30 mouse cellular contexts compared by ENCODE assay signal in genomic region chr7:142421826-142422225, GRCm38 (mm10). TPM values are rescaled to one million over a fixed set of nuclear protein-coding genes. Genes with fewer than 3 reads are reported as not detected.
A peak's percentile ranks its signal among the peaks of the same experiment; 100 is the strongest.
DNase-seq lines count a peak whose midpoint lies in the region; ATAC-seq and TF ChIP-seq lines count a peak whose summit lies in the region.
"Had no signal": no experiment of that assay in that cellular context is flagged by ENCODE, and none has a peak within 500 bp of the region (broad histone marks: within the 10 kb centered on the region; RNA-seq: fewer than 3 reads in every experiment).

No protein-coding gene starts in this region.

- 0 out of 2 replicates have a peak, but pooled peaks cover 7% of the 10 kb centered on the region for H3K4me1 ChIP-seq in liver, embryonic 11.5 days (replicated peaks; ENCODE audit: control insufficient read depth, insufficient read depth, low read length)
- H3K4me1 ChIP-seq in liver, embryonic 14.5 days (replicated peaks; ENCODE audit: control insufficient read depth in 2 of 2, insufficient read depth in 2 of 2, low read length in 1 of 2): peaks cover 36 to 37% of the 10 kb centered on the region in 2 experiments
- H3K4me1 ChIP-seq: embryonic facial prominence, embryonic 15.5 days; forebrain, embryonic 12.5 days; heart, embryonic 12.5 days had no signal

- H3K36me3 ChIP-seq in liver, embryonic 11.5 days (ENCODE audit: control insufficient read depth, insufficient read depth, low read length): no peaks in the 10 kb centered on the region
- H3K36me3 ChIP-seq in liver, embryonic 14.5 days (replicated peaks; ENCODE audit: control insufficient read depth, insufficient read depth, low read depth): no peaks in the 10 kb centered on the region
- no peaks in the 10 kb centered on the region for H3K36me3 ChIP-seq in macrophage (ENCODE audit: inconsistent target)
- H3K36me3 ChIP-seq: embryonic facial prominence, embryonic 15.5 days; forebrain, embryonic 12.5 days; G1E; heart, embryonic 12.5 days; hindbrain, embryonic 10.5 days had no signal

- no peak overlapping the region for H3K9ac ChIP-seq in liver, embryonic 11.5 days (ENCODE audit: low read depth, low read length)
- H3K9ac ChIP-seq in liver, embryonic 14.5 days (replicated peaks): no peak overlapping the region
- H3K9ac ChIP-seq: embryonic facial prominence, embryonic 15.5 days; forebrain, embryonic 12.5 days; heart, embryonic 12.5 days; hindbrain, embryonic 14.5 days had no signal

- no peak for TF ChIP-seq EP300 in liver, embryonic 14.5 days (IDR thresholded peaks at IDR 0.05; ENCODE audit: low read depth)

- no peaks in the 10 kb centered on the region for H3K27me3 ChIP-seq in liver, embryonic 11.5 days (replicated peaks; ENCODE audit: control insufficient read depth, insufficient read depth, low read length)
- no peaks in the 10 kb centered on the region for H3K27me3 ChIP-seq in liver, embryonic 14.5 days (ENCODE audit: control insufficient read depth, insufficient read depth, low read length)
- H3K27me3 ChIP-seq: embryonic facial prominence, embryonic 15.5 days; forebrain, embryonic 12.5 days; heart, embryonic 12.5 days; Patski had no signal

- no peak overlapping the region for H3K4me2 ChIP-seq in liver, embryonic 11.5 days
- no peak overlapping the region for H3K4me2 ChIP-seq in liver, embryonic 14.5 days (ENCODE audit: low read depth)
- H3K4me2 ChIP-seq: embryonic facial prominence, embryonic 15.5 days; forebrain, embryonic 12.5 days; heart, embryonic 12.5 days; hindbrain, embryonic 14.5 days had no signal

- H3K9me3 ChIP-seq in liver, embryonic 11.5 days (ENCODE audit: control insufficient read depth, low read length): no peaks in the 10 kb centered on the region
- no peaks in the 10 kb centered on the region for H3K9me3 ChIP-seq in liver, embryonic 14.5 days (ENCODE audit: control insufficient read depth, low read length)
- H3K9me3 ChIP-seq: embryonic facial prominence, embryonic 15.5 days; forebrain, embryonic 12.5 days; G1E; hindbrain, embryonic 10.5 days had no signal

- H3K4me3 ChIP-seq in liver, embryonic 11.5 days (ENCODE audit: low read depth, low read length): no peak overlapping the region
- no peak overlapping the region for H3K4me3 ChIP-seq in liver, embryonic 14.5 days (ENCODE audit: insufficient read depth in 1 of 2, low read depth in 2 of 2, low read length in 2 of 2)
- no peak overlapping the region for H3K4me3 ChIP-seq in macrophage (ENCODE audit: inconsistent target)
- H3K4me3 ChIP-seq: embryonic facial prominence, embryonic 15.5 days; forebrain, embryonic 12.5 days; heart, adult 2 months; heart, embryonic 12.5 days; hindbrain, embryonic 10.5 days had no signal

- peak; percentile 47 for DNase-seq in liver
- no peak for DNase-seq in liver, embryonic 11.5 days (ENCODE audit: low spot score)
- no peak for DNase-seq in liver, embryonic 14.5 days (ENCODE audit: low read depth in 3 of 3, low spot score in 3 of 3)
- no peak for DNase-seq in spleen, postnatal 10 days (ENCODE audit: low spot score in 2 of 2)
- no peak for DNase-seq in urinary bladder, postnatal 4 days (ENCODE audit: low spot score in 2 of 2)
- DNase-seq in adrenal gland, postnatal 25 days: no peak
- DNase-seq: adrenal gland, adult 2 months; B cell, adult 2 months; cerebellum, adult 2 months; cerebellum, postnatal 10 days; embryo, embryonic 11 days; gastrocnemius, postnatal 14 days; heart, adult 2 months had no signal

- WGBS in liver, embryonic 11.5 days: 64% methylated on average over 2 of the region's 2 CpGs
- 56% methylated on average over 2 of the region's 2 CpGs for WGBS in liver, embryonic 14.5 days (ENCODE audit: insufficient replicate concordance)
- WGBS in macrophage (ENCODE audit: missing documents): 52% methylated on average over 2 of the region's 2 CpGs

- no peaks in the 10 kb centered on the region for H3K79me2 ChIP-seq in macrophage (ENCODE audit: inconsistent target)

- ATAC-seq in liver, embryonic 11.5 days (replicated peaks; ENCODE audit: low FRiP score): no peak
- peak; percentile 58; the same call in 1 of the 2 replicates for ATAC-seq in erythroblast, adult 5-6 weeks (replicated peaks; ENCODE audit: low FRiP score, poor library complexity, severe bottlenecking)
- ATAC-seq in liver, embryonic 14.5 days (ENCODE audit: insufficient read depth): peak; percentile 64
- ATAC-seq: activated CD4-positive, CD25-positive, alpha-beta regulatory T cell, adult 4 months; CD4-positive, CD25-positive, alpha-beta regulatory T cell, adult 4 months; forebrain, embryonic 16.5 days; Patski had no signal

- H3K27ac ChIP-seq in liver, embryonic 11.5 days (ENCODE audit: low read depth, low read length): no peak overlapping the region
- H3K27ac ChIP-seq in liver, embryonic 14.5 days: peak overlapping the region; percentile 86
- H3K27ac ChIP-seq in macrophage: peak overlapping the region; percentile 35
- H3K27ac ChIP-seq: embryonic facial prominence, embryonic 15.5 days; forebrain, embryonic 12.5 days; heart, adult 2 months; hindbrain, embryonic 10.5 days; hindbrain, embryonic 14.5 days had no signal

- no peak for TF ChIP-seq CTCF in liver, embryonic 14.5 days (IDR thresholded peaks at IDR 0.05; ENCODE audit: low read depth)

RNA-seq across cellular contexts. Expression of gene Syt8, which starts 12.8 kb away (rescaled TPM):
- 0.41 and 0.42 TPM in 2 replicates for polyA plus RNA-seq in liver, embryonic 11.5 days (2014; fragmentation: Nextera tagmentation; extraction: Ambion mirVana)
- total RNA-seq in erythroblast, adult 5-6 weeks (2015; ENCODE audit: low replicate concordance): not detected in 2 replicates
- not detected in 2 replicates for total RNA-seq in erythroblast, adult 5-6 weeks (2017; ENCODE audit: low replicate concordance)
- polyA plus RNA-seq in liver, embryonic 14.5 days (2012; rRNA removed): 0.03 and 0.57 TPM in 2 replicates
- not detected in 2 replicates for polyA plus RNA-seq in liver, embryonic 14.5 days (2014; fragmentation: Nextera tagmentation; extraction: Ambion mirVana)
- 100 to 1,000 TPM in 25 of 26 experiments, 10 to 100 TPM in 1; 60.8 to 211 (median 144) TPM for total RNA-seq in macrophage (2018; cell fraction: chromatin; rRNA removed)
- 1 to 10 TPM in 19 of 26 experiments, under 1 TPM in 7; 0.41 to 8.6 (median 1.5) TPM for total RNA-seq in macrophage (2018; cell fraction: cytosol; rRNA removed)
- total RNA-seq in macrophage (2018; cell fraction: nucleus; rRNA removed): 100 to 1,000 TPM in 6 of 26 experiments, 10 to 100 TPM in 20; 48.3 to 120 (median 78.4) TPM
- polyA plus RNA-seq in macrophage (2018): 3.2 to 10.3 TPM (median 4.8 TPM) in 3 replicates
- not detected in 2 replicates for total RNA-seq in adrenal gland, postnatal 25 days (2021)
- total RNA-seq: adrenal gland, adult 2 months; adrenal gland, postnatal 4 days; gastrocnemius, postnatal 14 days; heart, adult 2 months; heart, postnatal 25 days had no signal
- polyA plus RNA-seq: activated CD4-positive, CD25-positive, alpha-beta regulatory T cell, adult 4 months; CD4-positive, CD25-positive, alpha-beta regulatory T cell, adult 4 months; cerebellum, adult 2 months; embryonic facial prominence, embryonic 11.5 days; forebrain, embryonic 12.5 days; forebrain, embryonic 16.5 days; frontal cortex, adult 2 months; G1E; heart, adult 2 months; hindbrain, embryonic 10.5 days; hindbrain, embryonic 14.5 days had no signal

RNA-seq across cellular contexts. Expression of gene Tnni2, which starts 19.8 kb away (rescaled TPM):
- 1.9 and 3.7 TPM in 2 replicates for polyA plus RNA-seq in liver, embryonic 11.5 days (2014; fragmentation: Nextera tagmentation; extraction: Ambion mirVana)
- 19.6 TPM in 1 of 2 replicates, not detected in the other for total RNA-seq in erythroblast, adult 5-6 weeks (2015; ENCODE audit: low replicate concordance)
- total RNA-seq in erythroblast, adult 5-6 weeks (2017; ENCODE audit: low replicate concordance): 2.0 and 6.4 TPM in 2 replicates
- 1.7 and 2.1 TPM in 2 replicates for polyA plus RNA-seq in liver, embryonic 14.5 days (2012; rRNA removed)
- polyA plus RNA-seq in liver, embryonic 14.5 days (2014; fragmentation: Nextera tagmentation; extraction: Ambion mirVana): 2.1 and 2.2 TPM in 2 replicates
- total RNA-seq in macrophage (2018; cell fraction: chromatin; rRNA removed): 10 to 100 TPM in 24 of 26 experiments, 1 to 10 TPM in 2; 3.2 to 37.4 (median 23.0) TPM
- total RNA-seq in macrophage (2018; cell fraction: cytosol; rRNA removed): 10 to 100 TPM in 15 of 26 experiments, 1 to 10 TPM in 11; 6.3 to 23.8 (median 11.0) TPM
- 10 to 100 TPM in 19 of 26 experiments, 1 to 10 TPM in 7; 5.5 to 26.3 (median 13.7) TPM for total RNA-seq in macrophage (2018; cell fraction: nucleus; rRNA removed)
- polyA plus RNA-seq in macrophage (2018): 13.4 to 20.6 TPM (median 18.0 TPM) in 3 replicates
- not detected in 2 replicates for total RNA-seq in adrenal gland, postnatal 25 days (2021)
- polyA plus RNA-seq: activated CD4-positive, CD25-positive, alpha-beta regulatory T cell, adult 4 months; adrenal gland, adult 2 months; CD4-positive, CD25-positive, alpha-beta regulatory T cell, adult 4 months; forebrain, embryonic 16.5 days had no signal

RNA-seq across cellular contexts. Expression of gene Ctsd, which starts 34.0 kb away (rescaled TPM):
- polyA plus RNA-seq in liver, embryonic 11.5 days (2014; fragmentation: Nextera tagmentation; extraction: Ambion mirVana): 316 and 340 TPM in 2 replicates
- 138 and 155 TPM in 2 replicates for total RNA-seq in erythroblast, adult 5-6 weeks (2015; ENCODE audit: low replicate concordance)
- 126 and 150 TPM in 2 replicates for total RNA-seq in erythroblast, adult 5-6 weeks (2017; ENCODE audit: low replicate concordance)
- polyA plus RNA-seq in liver, embryonic 14.5 days (2012; rRNA removed): 180 and 209 TPM in 2 replicates
- polyA plus RNA-seq in liver, embryonic 14.5 days (2014; fragmentation: Nextera tagmentation; extraction: Ambion mirVana): 324 and 349 TPM in 2 replicates
- 1,000 to 10,000 TPM in 10 of 26 experiments, 100 to 1,000 TPM in 16; 173 to 1,536 (median 811) TPM for total RNA-seq in macrophage (2018; cell fraction: chromatin; rRNA removed)
- over 10,000 TPM in 18 of 26 experiments, 1,000 to 10,000 TPM in 8; 7,525 to 19,600 (median 11,156) TPM for total RNA-seq in macrophage (2018; cell fraction: cytosol; rRNA removed)
- total RNA-seq in macrophage (2018; cell fraction: nucleus; rRNA removed): over 10,000 TPM in 1 of 26 experiments, 1,000 to 10,000 TPM in 25; 1,185 to 10,670 (median 7,045) TPM
- polyA plus RNA-seq in macrophage (2018): 15,815 to 17,787 TPM (median 16,857 TPM) in 3 replicates
- total RNA-seq in adrenal gland, postnatal 25 days (2021): 1,030 and 1,043 TPM in 2 replicates

RNA-seq across cellular contexts. Expression of gene Lsp1, which starts 38.8 kb away (rescaled TPM):
- 19.2 and 20.7 TPM in 2 replicates for polyA plus RNA-seq in liver, embryonic 11.5 days (2014; fragmentation: Nextera tagmentation; extraction: Ambion mirVana)
- total RNA-seq in erythroblast, adult 5-6 weeks (2015; ENCODE audit: low replicate concordance): 119 and 155 TPM in 2 replicates
- 98.7 and 120 TPM in 2 replicates for total RNA-seq in erythroblast, adult 5-6 weeks (2017; ENCODE audit: low replicate concordance)
- 13.3 TPM in 2 replicates for polyA plus RNA-seq in liver, embryonic 14.5 days (2012; rRNA removed)
- polyA plus RNA-seq in liver, embryonic 14.5 days (2014; fragmentation: Nextera tagmentation; extraction: Ambion mirVana): 13.2 and 15.2 TPM in 2 replicates
- total RNA-seq in macrophage (2018; cell fraction: chromatin; rRNA removed): 10 to 100 TPM in 24 of 26 experiments, 1 to 10 TPM in 2; 7.9 to 51.4 (median 34.9) TPM
- total RNA-seq in macrophage (2018; cell fraction: cytosol; rRNA removed): 100 to 1,000 TPM in 12 of 26 experiments, 10 to 100 TPM in 14; 29.4 to 203 (median 91.2) TPM
- 100 to 1,000 TPM in 2 of 26 experiments, 10 to 100 TPM in 24; 17.9 to 115 (median 43.2) TPM for total RNA-seq in macrophage (2018; cell fraction: nucleus; rRNA removed)
- polyA plus RNA-seq in macrophage (2018): 30.8 to 130 TPM (median 114 TPM) in 3 replicates
- 12.6 and 14.4 TPM in 2 replicates for total RNA-seq in adrenal gland, postnatal 25 days (2021)

RNA-seq across cellular contexts. Expression of gene Gm49369, which starts 39.4 kb away (rescaled TPM):
- polyA plus RNA-seq in liver, embryonic 11.5 days (2014; fragmentation: Nextera tagmentation; extraction: Ambion mirVana): not detected in 2 replicates
- total RNA-seq in erythroblast, adult 5-6 weeks (2015; ENCODE audit: low replicate concordance): not detected in 2 replicates
- total RNA-seq in erythroblast, adult 5-6 weeks (2017; ENCODE audit: low replicate concordance): 121 and 215 TPM in 2 replicates
- polyA plus RNA-seq in liver, embryonic 14.5 days (2012; rRNA removed): 0.66 TPM in 1 of 2 replicates, not detected in the other
- 0.29 TPM in 1 of 2 replicates, not detected in the other for polyA plus RNA-seq in liver, embryonic 14.5 days (2014; fragmentation: Nextera tagmentation; extraction: Ambion mirVana)
- total RNA-seq in macrophage (2018; cell fraction: chromatin; rRNA removed): 100 to 1,000 TPM in 23 of 26 experiments, 10 to 100 TPM in 3; 37.2 to 835 (median 160) TPM
- 1,000 to 10,000 TPM in 19 of 26 experiments, 100 to 1,000 TPM in 4, 10 to 100 TPM in 3; 38.7 to 4,200 (median 1,875) TPM for total RNA-seq in macrophage (2018; cell fraction: cytosol; rRNA removed)
- 1,000 to 10,000 TPM in 23 of 26 experiments, 100 to 1,000 TPM in 3; 416 to 4,630 (median 2,489) TPM for total RNA-seq in macrophage (2018; cell fraction: nucleus; rRNA removed)
- polyA plus RNA-seq in macrophage (2018): 9.6 to 6,145 TPM (median 21.2 TPM) in 3 replicates
- 0.55 TPM in 1 of 2 replicates, not detected in the other for total RNA-seq in adrenal gland, postnatal 25 days (2021)
- polyA plus RNA-seq: activated CD4-positive, CD25-positive, alpha-beta regulatory T cell, adult 4 months; adrenal gland, adult 2 months; CD4-positive, CD25-positive, alpha-beta regulatory T cell, adult 4 months; embryonic facial prominence, embryonic 11.5 days; embryonic facial prominence, embryonic 15.5 days; forebrain, embryonic 16.5 days; heart, adult 2 months; heart, embryonic 12.5 days; heart, embryonic 16.5 days; hindbrain, embryonic 14.5 days had no signal

Comparison
In these comparisons a context has a peak if more than half of its experiments do, and no peak if none do; other contexts are left out.
1. RNA of gene Ctsd, which starts 34.0 kb away (polyA plus RNA-seq): 15,815 to 17,787 TPM in macrophage; 180 to 349 TPM in liver, embryonic 14.5 days and 316 to 340 TPM in liver, embryonic 11.5 days; every median in the first group is over 10 times any median in the second.